Mouse (Mus musculus) gastrocnemius, adult 18-20 months (tissue): Measurements from ENCODE around the gene Tsg101. TPM values are rescaled to one million over a fixed set of nuclear protein-coding genes. Genes with fewer than 3 reads are reported as not detected.

Experiments
- total RNA-seq, 2 experiments: library from RNA; stranded (reverse); gene quantifications; 2 replicates each; pipeline ENCODE4 v1.2.3; 2021

Gene Tsg101
- total RNA-seq, 2 experiments from 2014 or later: 54.4 to 59.1 TPM

Other genes starting within 250 kb of the Tsg101 start
- under 1 TPM; 0.21 to 0.41 TPM for gene Tph1, start 247.4 kb downstream of the Tsg101 start, total RNA-seq
- 1 to 10 TPM; 2.7 to 3.0 TPM for gene Saal1, start 209.3 kb downstream of the Tsg101 start, total RNA-seq
- not detected for gene Saa3, start 204.3 kb downstream of the Tsg101 start, total RNA-seq
- under 1 TPM in 1 of 2 experiments, not detected in 1; 0.09 TPM for gene Saa4, start 187.4 kb downstream of the Tsg101 start, total RNA-seq
- gene Saa1, start 177.0 kb downstream of the Tsg101 start, total RNA-seq: not detected
- under 1 TPM in 1 of 2 experiments, not detected in 1; 0.40 TPM for gene Saa2, start 168.2 kb downstream of the Tsg101 start, total RNA-seq
- 10 to 100 TPM; 11.2 to 12.1 TPM for gene Hps5, start 123.9 kb downstream of the Tsg101 start, total RNA-seq
- 10 to 100 TPM; 15.4 to 18.2 TPM for gene Gtf2h1, start 123.9 kb downstream of the Tsg101 start, total RNA-seq
- gene Ldha, start 78.5 kb downstream of the Tsg101 start, total RNA-seq: 1,000 to 10,000 TPM; 2,332 to 2,702 TPM
- gene Ldhc, start 58.8 kb downstream of the Tsg101 start, total RNA-seq: not detected
- 10 to 100 TPM; 10.5 to 11.5 TPM for gene Uevld, start 38.6 kb upstream of the Tsg101 start, total RNA-seq
- not detected for gene Gm9999, start 63.6 kb upstream of the Tsg101 start, total RNA-seq
- 1 to 10 TPM; 4.5 to 4.7 TPM for gene Spty2d1, start 88.4 kb upstream of the Tsg101 start, total RNA-seq
- 1 to 10 TPM; 3.2 to 4.1 TPM for gene Tmem86a, start 130.6 kb upstream of the Tsg101 start, total RNA-seq
- gene Ptpn5, start 213.7 kb upstream of the Tsg101 start, total RNA-seq: not detected